8 mouse cellular contexts compared by ENCODE assay signal in the genomic region with DNA sequence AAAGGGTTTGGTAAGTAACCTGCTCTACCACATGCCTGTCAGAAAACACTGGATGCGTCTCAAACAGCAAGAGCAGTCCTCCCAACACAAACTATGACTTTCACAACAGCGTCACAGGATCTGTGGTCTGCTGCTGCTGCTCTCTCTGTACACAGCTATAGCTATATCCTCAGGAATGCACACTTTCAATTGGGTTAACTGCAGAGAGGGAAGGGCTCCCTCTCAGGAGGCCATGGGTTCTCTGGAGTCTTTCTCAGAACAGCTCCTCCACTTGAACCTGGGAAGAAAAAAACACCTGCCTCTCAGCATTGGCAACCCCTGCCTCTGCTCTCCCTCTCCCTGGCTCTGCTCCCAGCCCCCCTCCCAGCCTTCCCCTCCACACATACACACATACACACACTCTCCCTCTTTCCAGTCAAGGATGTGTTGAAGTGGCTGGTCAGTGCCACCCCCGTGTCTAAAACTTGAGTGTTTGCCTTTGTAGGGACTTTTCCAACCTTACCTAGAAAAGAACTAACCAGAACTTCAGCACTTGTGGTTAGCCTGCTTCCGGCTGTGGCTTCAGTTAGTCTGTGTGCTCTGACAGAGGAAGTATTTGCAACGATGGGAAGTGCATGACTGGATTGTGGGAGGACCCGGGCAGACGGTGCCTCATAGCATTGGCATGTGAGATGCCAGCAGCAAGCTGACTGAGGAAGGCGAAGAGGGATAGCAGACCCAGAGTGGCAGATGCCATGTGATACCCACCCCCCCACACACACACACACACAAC.
DNase-seq lines count a peak whose midpoint lies in the region; ATAC-seq and TF ChIP-seq lines count a peak whose summit lies in the region.

No protein-coding gene starts in this region.

- H3K27ac ChIP-seq in kidney, adult 2 months (ENCODE audit: insufficient read depth, low read depth, low read length), result no peak overlapping the region
- H3K27ac ChIP-seq in hindbrain, embryonic 16.5 days (ENCODE audit: low read depth, low read length), result no peak overlapping the region

- TF ChIP-seq CTCF in kidney, adult 2 months (conservative IDR thresholded peaks at IDR 0.05; ENCODE audit: insufficient read depth, insufficient read length, low read depth, low read length), result no peak
- no peak for TF ChIP-seq CTCF in brain, embryonic 14.5 days (IDR thresholded peaks at IDR 0.05; ENCODE audit: borderline replicate concordance, extremely low read depth, insufficient read depth, insufficient read length)

- no peak for ATAC-seq in hindbrain, embryonic 16.5 days

- no peak for TF ChIP-seq POLR2A in kidney, adult 2 months (IDR thresholded peaks at IDR 0.05; ENCODE audit: low read depth, low read length)
- no peak for TF ChIP-seq POLR2A in brain, embryonic 14.5 days (IDR thresholded peaks at IDR 0.05; ENCODE audit: borderline replicate concordance, extremely low read depth, insufficient read depth, insufficient read length, poor library complexity, severe bottlenecking)

- WGBS in kidney, adult 2 months, result 49% methylated on average over 8 of the region's 8 CpGs
- whole genome bisulfite sequencing in hindbrain, embryonic 16.5 days, result 89% methylated on average over 8 of the region's 8 CpGs

- H3K4me1 ChIP-seq in kidney, adult 2 months (ENCODE audit: control insufficient read depth, insufficient read depth, low read length), result peaks cover 27% of the 10 kb centered on the region
- H3K4me1 ChIP-seq in hindbrain, embryonic 16.5 days (ENCODE audit: control insufficient read depth, insufficient read depth, low read depth, low read length), result no peaks in the 10 kb centered on the region

- H3K4me2 ChIP-seq in hindbrain, embryonic 16.5 days (ENCODE audit: low read length), result no peak overlapping the region

- H3K9ac ChIP-seq in hindbrain, embryonic 16.5 days (ENCODE audit: low read depth, low read length), result no peak overlapping the region

- H3K4me3 ChIP-seq in kidney, adult 2 months (ENCODE audit: insufficient read depth, low read depth, low read length), result no peak overlapping the region
- H3K4me3 ChIP-seq in hindbrain, embryonic 16.5 days (ENCODE audit: low read length), result no peak overlapping the region

- peak; percentile 30 for DNase-seq in kidney, adult 2 months
- DNase-seq in kidney, adult 9 months, result no peak
- peak; percentile 15 for DNase-seq in brain, embryonic 14.5 days (ENCODE audit: low read depth)
- DNase-seq in layer of hippocampus, postnatal 36 days, result peak; percentile 26 to 55
- DNase-seq in natural killer cell, adult 2 months (ENCODE audit: low spot score in 2 of 2), result peak; percentile 82 to 86
- no peak for DNase-seq in left cerebral cortex, adult 18-20 months (ENCODE audit: low spot score in 2 of 2)
- no peak for DNase-seq in yolk sac, embryonic 10.5 days (ENCODE audit: low spot score)

- no peaks in the 10 kb centered on the region for H3K27me3 ChIP-seq in kidney, adult 2 months (replicated peaks; ENCODE audit: control insufficient read depth, insufficient read depth, low read length)
- H3K27me3 ChIP-seq in hindbrain, embryonic 16.5 days (replicated peaks; ENCODE audit: control insufficient read depth, insufficient read depth, low read length), result no peaks in the 10 kb centered on the region

- no peaks in the 10 kb centered on the region for H3K9me3 ChIP-seq in hindbrain, embryonic 16.5 days (ENCODE audit: control insufficient read depth, low read length)

- H3K36me3 ChIP-seq in kidney, adult 2 months (ENCODE audit: control insufficient read depth, insufficient read depth, low read length), result peaks cover 2% of the 10 kb centered on the region; the same call in 1 of the 2 replicates
- no peaks in the 10 kb centered on the region for H3K36me3 ChIP-seq in hindbrain, embryonic 16.5 days (ENCODE audit: control insufficient read depth, insufficient read depth, low read length)

Comparison
In these comparisons a context has a peak if more than half of its experiments do, and no peak if none do; other contexts are left out.
1. DNase-seq: peak in kidney, adult 2 months (single experiment), brain, embryonic 14.5 days (single experiment), layer of hippocampus, postnatal 36 days (2 of 2) and natural killer cell, adult 2 months (2 of 2); none in kidney, adult 9 months (single experiment), left cerebral cortex, adult 18-20 months (0 of 2) and yolk sac, embryonic 10.5 days (single experiment).